Mouse (Mus musculus) bone marrow macrophage, adult 2 months (primary cell): ENCODE data around the gene Ugt1a10.

Experiments used
- CTCF ChIP-seq: IDR thresholded peaks from 2 replicates; pipeline ENCODE4 v1.5.1; 2012; ENCODE audit warnings: low read depth, mild to moderate bottlenecking, low read length, moderate library complexity
- POLR2A ChIP-seq: IDR thresholded peaks from 2 replicates; pipeline ENCODE4 v1.6.1; 2012; ENCODE audit warnings: mild to moderate bottlenecking, low read depth, low read length, borderline replicate concordance

DNA sequence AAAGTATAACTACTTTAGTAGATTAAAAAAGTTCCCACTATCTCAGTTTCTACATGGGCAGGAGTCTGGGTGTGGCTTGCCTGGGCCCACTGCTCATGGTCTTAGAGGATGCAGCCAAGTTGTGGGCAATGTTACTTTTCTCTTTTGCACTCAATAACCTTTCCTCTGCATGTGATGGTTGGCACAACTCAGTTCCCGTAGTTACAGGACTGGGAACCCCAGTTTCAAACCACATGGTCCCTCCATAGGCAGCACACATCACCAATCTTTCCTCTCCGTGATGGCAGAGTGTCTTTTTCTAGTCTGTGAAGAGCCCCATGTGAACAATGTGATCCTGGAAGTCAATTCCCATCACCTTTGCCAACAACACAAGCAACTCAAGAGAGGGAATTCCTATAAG lies 172.3 kb downstream of the Ugt1a10 start:
- TF ChIP-seq CTCF, result no peak
- no peak for TF ChIP-seq POLR2A
